ENCODE assay signal across 10 mouse cellular contexts in the genomic region with DNA sequence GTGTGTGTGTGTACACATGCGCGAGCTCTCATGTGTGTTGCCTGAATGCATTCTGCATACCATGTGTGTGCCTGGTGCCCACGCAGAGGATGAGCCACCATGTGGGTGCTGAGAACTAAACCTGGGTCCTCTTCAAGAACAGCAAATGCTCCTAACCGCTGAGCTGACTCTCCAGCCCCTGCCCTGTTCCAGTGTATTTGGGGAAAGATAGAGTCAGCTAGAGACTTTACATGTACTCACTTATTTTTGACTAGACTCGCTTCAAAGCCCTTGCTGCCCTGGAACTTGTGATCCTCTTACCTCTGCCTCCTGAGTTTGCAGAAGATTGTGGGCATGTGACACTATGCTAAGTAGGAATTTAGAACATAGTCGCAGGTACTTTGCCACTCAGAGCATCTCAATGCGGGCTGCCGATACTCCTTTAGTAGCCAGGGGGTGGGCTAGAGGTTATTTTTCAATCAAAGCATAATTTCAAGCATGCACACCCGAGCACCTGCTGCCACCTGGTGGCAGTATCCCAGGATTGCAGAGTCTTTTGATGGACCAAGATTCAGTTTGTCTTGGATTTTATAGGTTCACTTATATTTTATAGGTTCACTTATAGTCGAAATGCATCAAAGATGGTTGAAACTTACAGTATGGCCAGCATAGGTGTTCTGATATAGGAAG. TPM values are rescaled to one million over a fixed set of nuclear protein-coding genes. Genes with fewer than 3 reads are reported as not detected.
DNase-seq lines count a peak whose midpoint lies in the region; ATAC-seq lines count a peak whose summit lies in the region.
"Had no signal": no experiment of that assay in that cellular context is flagged by ENCODE, and none has a peak within 500 bp of the region (broad histone marks: within the 10 kb centered on the region; RNA-seq: fewer than 3 reads in every experiment).

No protein-coding gene starts in this region.

- no peak overlapping the region for H3K4me2 ChIP-seq in forebrain, embryonic 14.5 days (ENCODE audit: low read length)
- H3K4me2 ChIP-seq in forebrain, embryonic 15.5 days (replicated peaks) = no peak overlapping the region
- H3K4me2 ChIP-seq in liver, embryonic 12.5 days = no peak overlapping the region
- H3K4me2 ChIP-seq: heart, embryonic 15.5 days; midbrain, embryonic 12.5 days had no signal

- WGBS in forebrain, embryonic 14.5 days = 49% methylated on average over 10 of the region's 10 CpGs
- WGBS in forebrain, embryonic 15.5 days = 52% methylated on average over 10 of the region's 10 CpGs
- WGBS in liver, embryonic 12.5 days (ENCODE audit: insufficient replicate concordance) = 38% methylated on average over 10 of the region's 10 CpGs

- no peaks in the 10 kb centered on the region for H3K9me3 ChIP-seq in forebrain, embryonic 14.5 days (replicated peaks; ENCODE audit: control insufficient read depth, low read length)
- H3K9me3 ChIP-seq in forebrain, embryonic 15.5 days = no peaks in the 10 kb centered on the region
- H3K9me3 ChIP-seq in liver, embryonic 12.5 days (replicated peaks) = peaks cover 7% of the 10 kb centered on the region
- H3K9me3 ChIP-seq: heart, embryonic 15.5 days had no signal

- peaks cover 23% of the 10 kb centered on the region for H3K4me1 ChIP-seq in forebrain, embryonic 14.5 days (ENCODE audit: control insufficient read depth, insufficient read depth, low read length)
- peaks cover 30% of the 10 kb centered on the region for H3K4me1 ChIP-seq in forebrain, embryonic 15.5 days
- peaks cover 17% of the 10 kb centered on the region for H3K4me1 ChIP-seq in liver, embryonic 12.5 days

- H3K36me3 ChIP-seq in forebrain, embryonic 14.5 days (ENCODE audit: control insufficient read depth, insufficient read depth, low read length) = peaks cover 22% of the 10 kb centered on the region
- peaks cover 14% of the 10 kb centered on the region; the same call in 1 of the 2 replicates for H3K36me3 ChIP-seq in forebrain, embryonic 15.5 days
- H3K36me3 ChIP-seq in liver, embryonic 12.5 days = 0 out of 2 replicates have a peak, but pooled peaks cover 2% of the 10 kb centered on the region

- peak; percentile 78 for DNase-seq in forebrain, embryonic 14.5 days (ENCODE audit: low spot score)
- DNase-seq in liver (peak; percentile 45), NIH3T3 (ENCODE audit: low read depth) (peak; percentile 81)
- DNase-seq in embryo, embryonic 10.5 days (ENCODE audit: low spot score) = peak; percentile 80
- DNase-seq in lung, postnatal 10 days = peak; percentile 69

- no peaks in the 10 kb centered on the region for H3K27me3 ChIP-seq in forebrain, embryonic 14.5 days (replicated peaks; ENCODE audit: control insufficient read depth, insufficient read depth, low read length)
- no peaks in the 10 kb centered on the region for H3K27me3 ChIP-seq in forebrain, embryonic 15.5 days
- H3K27me3 ChIP-seq in liver, embryonic 12.5 days (replicated peaks) = no peaks in the 10 kb centered on the region; the same call in 1 of the 2 replicates
- H3K27me3 ChIP-seq: heart, embryonic 15.5 days; midbrain, embryonic 12.5 days had no signal

- H3K27ac ChIP-seq in forebrain, embryonic 14.5 days (ENCODE audit: low read depth, low read length) = no peak overlapping the region
- H3K27ac ChIP-seq in forebrain, embryonic 15.5 days (replicated peaks) = no peak overlapping the region
- H3K27ac ChIP-seq in liver, embryonic 12.5 days = no peak overlapping the region
- H3K27ac ChIP-seq: heart, embryonic 15.5 days; midbrain, embryonic 12.5 days had no signal

- H3K9ac ChIP-seq in forebrain, embryonic 14.5 days (ENCODE audit: low read length) = no peak overlapping the region
- no peak overlapping the region for H3K9ac ChIP-seq in forebrain, embryonic 15.5 days (replicated peaks)
- H3K9ac ChIP-seq in liver, embryonic 12.5 days = no peak overlapping the region
- H3K9ac ChIP-seq: heart, embryonic 15.5 days; midbrain, embryonic 12.5 days had no signal

- ATAC-seq in forebrain, embryonic 14.5 days = no peak
- ATAC-seq in forebrain, embryonic 15.5 days (replicated peaks) = no peak
- no peak for ATAC-seq in liver, embryonic 12.5 days
- ATAC-seq in granulocyte monocyte progenitor cell, adult 5-6 weeks (replicated peaks; ENCODE audit: poor library complexity, severe bottlenecking) = no peak

- H3K4me3 ChIP-seq in forebrain, embryonic 14.5 days (ENCODE audit: low read depth, low read length) = no peak overlapping the region
- no peak overlapping the region for H3K4me3 ChIP-seq in forebrain, embryonic 15.5 days
- H3K4me3 ChIP-seq in liver, embryonic 12.5 days = no peak overlapping the region
- H3K4me3 ChIP-seq: heart, embryonic 15.5 days; midbrain, embryonic 12.5 days had no signal

RNA-seq across cellular contexts. Expression of gene Clstn1, which starts 25.2 kb away (rescaled TPM):
- polyA plus RNA-seq in forebrain, embryonic 14.5 days (2014; fragmentation: Nextera tagmentation; extraction: Ambion mirVana) = 36.1 and 42.4 TPM in 2 replicates
- polyA plus RNA-seq in forebrain, embryonic 15.5 days (2015; fragmentation: Nextera tagmentation; extraction: Ambion mirVana) = 107 and 111 TPM in 2 replicates
- 6.2 and 6.9 TPM in 2 replicates for polyA plus RNA-seq in liver, embryonic 12.5 days (2016; fragmentation: Nextera tagmentation; extraction: Ambion mirVana)
- 0.90 and 3.0 TPM in 2 replicates for total RNA-seq in granulocyte monocyte progenitor cell, adult 5-6 weeks (2014; fragmentation: Nextera tagmentation)
- 3.0 and 3.2 TPM in 2 replicates for total RNA-seq in granulocyte monocyte progenitor cell, adult 5-6 weeks (2017)
